Mouse (Mus musculus): ENCODE measurements around the gene Igsf3.

GRCm38 (mm10) chr3:101363574-101363973, 13.3 kb upstream of the Igsf3 start:
- TF ChIP-seq CTCF (IDR thresholded peaks at IDR 0.05; ENCODE audit: low read depth, low read length) = no peak
- TF ChIP-seq POLR2A (IDR thresholded peaks at IDR 0.05; ENCODE audit: insufficient read depth, low read length) = no peak

Data from ES-Bruce4 (cell line).